In the genomic region with DNA sequence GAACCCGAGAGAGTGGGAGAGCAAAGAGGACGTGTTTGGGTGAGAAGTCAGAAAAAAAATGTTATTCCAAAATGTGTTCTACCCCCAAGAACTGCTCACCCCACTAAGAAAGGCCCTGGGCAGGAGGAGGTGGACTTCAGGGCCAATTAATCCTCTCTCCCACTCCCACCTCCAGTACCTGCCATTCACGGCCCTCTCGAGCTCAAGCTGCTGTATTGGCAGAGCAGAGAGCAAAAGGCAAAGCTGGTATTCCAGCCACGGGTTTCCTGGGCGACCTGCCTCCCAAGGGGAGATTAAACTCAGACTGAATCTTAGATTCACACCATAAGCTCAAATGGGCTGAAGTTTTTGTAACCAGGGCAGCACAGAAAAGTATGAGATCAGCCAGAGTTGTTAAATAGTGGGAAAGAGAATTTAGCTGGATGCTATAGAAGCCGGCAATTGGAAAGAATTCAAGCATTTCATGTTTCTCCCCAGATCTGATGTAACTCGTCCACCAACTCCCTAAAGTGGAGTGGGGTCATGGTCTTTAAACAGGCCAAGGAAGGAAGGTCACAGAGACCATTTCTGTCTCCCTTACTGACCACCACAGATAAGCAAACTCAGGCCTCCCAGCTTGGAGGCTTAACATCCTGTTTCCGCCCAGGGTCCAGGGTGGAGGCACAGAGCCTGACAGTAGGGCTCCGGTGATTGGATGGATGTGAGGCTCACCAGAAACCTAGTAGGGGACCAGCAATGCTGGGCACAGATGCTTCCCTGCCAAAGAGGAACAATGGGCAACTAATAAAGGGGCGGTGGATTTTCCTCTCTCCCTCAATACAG, we compare ENCODE assay signal across 9 mouse cellular contexts.
DNase-seq lines count a peak whose midpoint lies in the region; ATAC-seq and TF ChIP-seq lines count a peak whose summit lies in the region.
"Had no signal": no experiment of that assay in that cellular context is flagged by ENCODE, and none has a peak within 500 bp of the region (broad histone marks: within the 10 kb centered on the region; RNA-seq: fewer than 3 reads in every experiment).

No protein-coding gene starts in this region.

- H3K4me3 ChIP-seq in hindbrain, postnatal 0 days (ENCODE audit: low read length): no peak overlapping the region
- no peak overlapping the region for H3K4me3 ChIP-seq in lung, embryonic 14.5 days (ENCODE audit: low read depth, low read length)
- H3K4me3 ChIP-seq: stomach, embryonic 15.5 days had no signal

- no peaks in the 10 kb centered on the region for H3K36me3 ChIP-seq in hindbrain, postnatal 0 days (ENCODE audit: insufficient read depth, low read length)
- H3K36me3 ChIP-seq in lung, embryonic 14.5 days (ENCODE audit: insufficient read depth): no peaks in the 10 kb centered on the region
- H3K36me3 ChIP-seq: stomach, embryonic 15.5 days had no signal

- ATAC-seq in hindbrain, postnatal 0 days: no peak
- ATAC-seq in lung, embryonic 14.5 days (ENCODE audit: insufficient read depth): peak; percentile 73; the same call in 1 of the 2 replicates

- no peaks in the 10 kb centered on the region for H3K9me3 ChIP-seq in hindbrain, postnatal 0 days (ENCODE audit: low read length)
- H3K9me3 ChIP-seq in lung, embryonic 14.5 days (ENCODE audit: low read depth, low read length): no peaks in the 10 kb centered on the region
- H3K9me3 ChIP-seq: stomach, embryonic 15.5 days had no signal

- peak; percentile 4 for DNase-seq in ovary, adult 18-20 months (ENCODE audit: low spot score)
- DNase-seq in ovary, postnatal 14 days (ENCODE audit: low spot score): no peak
- peak; percentile 21 for DNase-seq in hindbrain, postnatal 0 days (ENCODE audit: low spot score)
- peak; percentile 62 for DNase-seq in lung, embryonic 14.5 days
- DNase-seq in cerebellum, postnatal 25 days: no peak
- DNase-seq in cerebellum, postnatal 14 days: no peak
- DNase-seq in right cerebral cortex, postnatal 36 days (ENCODE audit: low spot score in 2 of 2): no peak
- DNase-seq in cerebellum, adult 11-12 months: no peak

- H3K27ac ChIP-seq in hindbrain, postnatal 0 days: peak overlapping the region; percentile 22; the same call in 1 of the 2 replicates
- peak overlapping the region; percentile 55 for H3K27ac ChIP-seq in lung, embryonic 14.5 days (ENCODE audit: low read depth)
- H3K27ac ChIP-seq: stomach, embryonic 15.5 days had no signal

- H3K4me1 ChIP-seq in hindbrain, postnatal 0 days (ENCODE audit: insufficient read depth, low read length): peaks cover 7% of the 10 kb centered on the region; the same call in 1 of the 2 replicates
- H3K4me1 ChIP-seq in lung, embryonic 14.5 days (ENCODE audit: insufficient read depth): no peaks in the 10 kb centered on the region
- H3K4me1 ChIP-seq: stomach, embryonic 15.5 days had no signal

- no peak overlapping the region for H3K9ac ChIP-seq in hindbrain, postnatal 0 days (replicated peaks; ENCODE audit: low read length)
- H3K9ac ChIP-seq in lung, embryonic 14.5 days: no peak overlapping the region
- H3K9ac ChIP-seq: stomach, embryonic 15.5 days had no signal

- H3K27me3 ChIP-seq in hindbrain, postnatal 0 days (ENCODE audit: insufficient read depth, low read length): no peaks in the 10 kb centered on the region
- no peaks in the 10 kb centered on the region for H3K27me3 ChIP-seq in lung, embryonic 14.5 days (ENCODE audit: insufficient read depth, low read length)
- H3K27me3 ChIP-seq: stomach, embryonic 15.5 days had no signal

- 55% methylated on average over 11 of the region's 11 CpGs for WGBS in hindbrain, postnatal 0 days
- 56% methylated on average over 11 of the region's 11 CpGs for WGBS in lung, embryonic 14.5 days

- no peak overlapping the region for H3K4me2 ChIP-seq in hindbrain, postnatal 0 days (ENCODE audit: low read depth, low read length)
- H3K4me2 ChIP-seq in lung, embryonic 14.5 days: no peak overlapping the region
- H3K4me2 ChIP-seq: stomach, embryonic 15.5 days had no signal

- TF ChIP-seq CTCF in hindbrain, postnatal 0 days (IDR thresholded peaks at IDR 0.05; ENCODE audit: low read depth): no peak
- no peak for TF ChIP-seq CTCF in lung, embryonic 14.5 days (IDR thresholded peaks at IDR 0.05; ENCODE audit: low read depth)

Comparison
In these comparisons a context has a peak if more than half of its experiments do, and no peak if none do; other contexts are left out.
1. DNase-seq: peak in ovary, adult 18-20 months (single experiment), hindbrain, postnatal 0 days (single experiment) and lung, embryonic 14.5 days (single experiment); none in ovary, postnatal 14 days (single experiment), cerebellum, postnatal 25 days (0 of 2), cerebellum, postnatal 14 days (0 of 2), right cerebral cortex, postnatal 36 days (0 of 2) and cerebellum, adult 11-12 months (single experiment).